Mouse (Mus musculus): ENCODE data around the gene 0610009B22Rik.

The 0610009B22Rik gene

GRCm38 (mm10) chr11:51688330-51689328 lies at the start of gene 0610009B22Rik:
Gene 0610009B22Rik (minus strand): TSS chr11:51688874.
- under 1% methylated on average over 60 of the region's 60 CpGs for WGBS

GRCm38 (mm10) chr11:51734218-51734617 lies 45.5 kb upstream of the 0610009B22Rik start:
- 93% methylated on average over 13 of the region's 13 CpGs for WGBS

GRCm38 (mm10) chr11:51732883-51733282 lies 44.2 kb upstream of the 0610009B22Rik start:
- WGBS: 80% methylated on average over 1 of the region's 1 CpGs

- WGBS: 95% methylated on average over 11 of the region's 11 CpGs
These were observed 32.4 kb upstream of the 0610009B22Rik start for GRCm38 (mm10) chr11:51721066-51721465.

GRCm38 (mm10) chr11:51707080-51707479 lies 18.4 kb upstream of the 0610009B22Rik start:
- WGBS: 92% methylated on average over 13 of the region's 13 CpGs

GRCm38 (mm10) chr11:51706451-51706850 lies 17.8 kb upstream of the 0610009B22Rik start:
- 92% methylated on average over 10 of the region's 10 CpGs for WGBS

GRCm38 (mm10) chr11:51703379-51703998 lies 14.8 kb upstream of the 0610009B22Rik start:
- 64% methylated on average over 10 of the region's 10 CpGs for whole genome bisulfite sequencing

GRCm38 (mm10) chr11:51702831-51703230 lies 14.2 kb upstream of the 0610009B22Rik start:
- 50% methylated on average over 3 of the region's 3 CpGs for WGBS

- WGBS: 61% methylated on average over 3 of the region's 3 CpGs
These were observed 6.3 kb upstream of the 0610009B22Rik start for GRCm38 (mm10) chr11:51694984-51695383.

GRCm38 (mm10) chr11:51690597-51690996 lies 1.9 kb upstream of the 0610009B22Rik start:
- 88% methylated on average over 2 of the region's 3 CpGs for WGBS

- 19% methylated on average over 6 of the region's 6 CpGs for WGBS
These were observed 669 bp upstream of the 0610009B22Rik start for GRCm38 (mm10) chr11:51689343-51689742.

GRCm38 (mm10) chr11:51681976-51682374 lies 6.7 kb downstream of the 0610009B22Rik start:
- WGBS: 42% methylated on average over 8 of the region's 8 CpGs

GRCm38 (mm10) chr11:51681324-51681975 lies 7.2 kb downstream of the 0610009B22Rik start:
- 34% methylated on average over 13 of the region's 13 CpGs for WGBS

GRCm38 (mm10) chr11:51679466-51679865 lies 9.2 kb downstream of the 0610009B22Rik start:
- 87% methylated on average over 3 of the region's 3 CpGs for WGBS

- 73% methylated on average over 6 of the region's 6 CpGs for WGBS
These were observed 10.8 kb downstream of the 0610009B22Rik start for GRCm38 (mm10) chr11:51677737-51678418.

GRCm38 (mm10) chr11:51675386-51675785 lies 13.3 kb downstream of the 0610009B22Rik start:
- WGBS: 90% methylated on average over 5 of the region's 5 CpGs

- WGBS: 76% methylated on average over 9 of the region's 9 CpGs
These were observed 15.4 kb downstream of the 0610009B22Rik start for GRCm38 (mm10) chr11:51673291-51673690.

GRCm38 (mm10) chr11:51671376-51671775 lies 17.3 kb downstream of the 0610009B22Rik start:
- WGBS: 80% methylated on average over 2 of the region's 2 CpGs

GRCm38 (mm10) chr11:51670846-51671245 lies 17.8 kb downstream of the 0610009B22Rik start:
- 95% methylated on average over 7 of the region's 7 CpGs for WGBS

GRCm38 (mm10) chr11:51664747-51665146 lies 23.9 kb downstream of the 0610009B22Rik start:
- WGBS: 97% methylated on average over 7 of the region's 7 CpGs

- WGBS: 66% methylated on average over 7 of the region's 7 CpGs
These were observed 26.0 kb downstream of the 0610009B22Rik start for GRCm38 (mm10) chr11:51662632-51663031.
